Mouse (Mus musculus): ENCODE results near the gene Cdc42se1. TPM values are rescaled to one million over a fixed set of nuclear protein-coding genes. Genes with fewer than 3 reads are reported as not detected.
"Not testable (repeated sequence)": the region's sequence is repeated elsewhere in the genome, so short reads cannot be mapped to it uniquely, and the experiment has no call there.

Cdc42se1 gene
- total and polyA plus RNA-seq, 3 experiments: 341 to 472 TPM; not detected in 1

DNA sequence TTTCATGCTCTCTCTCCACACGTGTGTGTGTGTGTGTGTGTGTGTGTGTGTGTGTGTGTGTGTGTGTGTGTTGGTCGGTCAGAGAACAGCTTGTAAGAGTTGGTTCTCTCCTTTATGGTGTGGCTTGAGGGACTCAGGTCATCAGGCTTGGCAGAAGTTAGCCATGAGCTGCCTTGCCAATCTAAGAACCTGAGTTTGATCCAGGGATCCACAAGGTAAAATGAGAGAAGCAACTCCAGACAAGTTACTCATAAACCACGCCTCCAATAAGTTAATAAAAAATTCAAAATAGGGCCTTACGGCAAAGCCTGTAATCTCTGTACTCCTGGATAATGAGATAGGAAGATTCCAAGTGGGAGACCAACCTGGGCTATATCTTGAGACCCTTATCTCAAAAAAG lies 20.2 kb upstream of the Cdc42se1 start:
- DNase-seq (ENCODE audit: low read depth, low spot score): no peak
- no peak overlapping the region for H3K27ac ChIP-seq (ENCODE audit: control insufficient read depth, low read depth, low read length)
- H3K4me1 ChIP-seq (ENCODE audit: control insufficient read depth in 1 of 2, insufficient read depth in 2 of 2, low read length in 2 of 2): no peaks in the 10 kb centered on the region
- H3K9me3 ChIP-seq (replicated peaks; ENCODE audit: insufficient read depth, low read length): no peaks in the 10 kb centered on the region
- no peak overlapping the region for H3K4me3 ChIP-seq (ENCODE audit: control insufficient read depth in 1 of 2, insufficient read depth in 1 of 2, low read depth in 2 of 2, low read length in 2 of 2)
- H3K36me3 ChIP-seq (ENCODE audit: control insufficient read depth in 1 of 2, insufficient read depth in 2 of 2, low read length in 2 of 2): peaks cover 0 to 63% of the 10 kb centered on the region in 2 experiments; a peak in 2 of 4 replicates
- TF ChIP-seq ZKSCAN1 (IDR thresholded peaks at IDR 0.05; ENCODE audit: low read depth, low read length) (no peak), POLR2A (IDR thresholded peaks at IDR 0.05; ENCODE audit: control insufficient read depth in 1 of 2, insufficient read depth in 1 of 2, low read depth in 1 of 2, low read length in 2 of 2, poor library complexity in 1 of 2) (0 out of 4 replicates have a peak, but pooled peaks of 1 of the 2 experiments have one; percentile 13)
- H3K27me3 ChIP-seq (ENCODE audit: control insufficient read depth in 1 of 2, insufficient read depth in 2 of 2, low read length in 2 of 2): no peaks in the 10 kb centered on the region
- no peak overlapping the region for H3K9ac ChIP-seq (ENCODE audit: control insufficient read depth, low read depth, low read length, poor library complexity, severe bottlenecking)
- peaks cover 11% of the 10 kb centered on the region for H3K79me2 ChIP-seq (ENCODE audit: control insufficient read depth, insufficient read depth, low read length, poor library complexity)

DNA sequence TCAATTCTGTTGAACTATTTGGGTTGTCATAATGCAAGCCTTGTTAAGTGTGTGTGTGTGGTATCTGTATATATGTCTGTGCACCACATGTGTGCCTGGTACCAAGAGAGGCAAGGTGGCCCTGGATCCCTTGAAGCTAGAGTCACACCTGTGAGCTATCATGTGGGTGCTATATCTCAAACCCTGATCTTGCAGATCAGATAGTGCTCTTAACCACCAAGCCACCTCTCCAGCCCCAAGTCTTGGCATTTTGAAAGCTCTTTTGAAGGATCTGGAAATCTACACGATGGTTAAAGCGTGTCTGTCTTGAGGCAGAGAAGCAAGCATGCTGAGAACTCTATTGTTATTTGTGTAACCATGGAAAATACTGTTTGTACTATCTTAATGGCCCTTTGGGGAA lies 17.9 kb upstream of the Cdc42se1 start:
- Histone ChIP-seq H3K27me3 (ENCODE audit: control insufficient read depth in 1 of 2, insufficient read depth in 2 of 2, low read length in 2 of 2) (no peaks in the 10 kb centered on the region), H3K27ac (ENCODE audit: control insufficient read depth, low read depth, low read length) (no peak overlapping the region), H3K36me3 (ENCODE audit: control insufficient read depth in 1 of 2, insufficient read depth in 2 of 2, low read length in 2 of 2) (peaks cover 7 to 41% of the 10 kb centered on the region in 2 experiments; a peak in 3 of 4 replicates), H3K9me3 (replicated peaks; ENCODE audit: insufficient read depth, low read length) (no peaks in the 10 kb centered on the region), H3K79me2 (ENCODE audit: control insufficient read depth, insufficient read depth, low read length, poor library complexity) (peaks cover 17% of the 10 kb centered on the region), H3K9ac (ENCODE audit: control insufficient read depth, low read depth, low read length, poor library complexity, severe bottlenecking) (no peak overlapping the region), H3K4me3 (ENCODE audit: control insufficient read depth in 1 of 2, insufficient read depth in 1 of 2, low read depth in 2 of 2, low read length in 2 of 2) (no peak overlapping the region), H3K4me1 (ENCODE audit: control insufficient read depth in 1 of 2, insufficient read depth in 2 of 2, low read length in 2 of 2) (no peaks in the 10 kb centered on the region)
- DNase-seq (ENCODE audit: low read depth, low spot score): no peak
- no peak for TF ChIP-seq GATA1 (IDR thresholded peaks at IDR 0.05; ENCODE audit: low read depth, low read length)
- no peak for TF ChIP-seq RCOR1 (IDR thresholded peaks at IDR 0.05; ENCODE audit: low read depth, low read length)
- TF ChIP-seq CTCF (IDR thresholded peaks at IDR 0.05 in 2 of 3, conservative IDR thresholded peaks at IDR 0.05 in 1 of 3; ENCODE audit: control insufficient read depth in 1 of 3, insufficient read depth in 1 of 3, low read depth in 2 of 3, low read length in 3 of 3, poor library complexity in 1 of 3, severe bottlenecking in 1 of 3): no peak
- no peak for TF ChIP-seq POLR2AphosphoS2 (IDR thresholded peaks at IDR 0.05; ENCODE audit: low read length)
- no peak for TF ChIP-seq EP300 (IDR thresholded peaks at IDR 0.05; ENCODE audit: low read depth in 1 of 2, low read length in 2 of 2)
- no peak for TF ChIP-seq ZC3H11A (IDR thresholded peaks at IDR 0.05; ENCODE audit: low read depth, low read length)
- TF ChIP-seq CHD1 (IDR thresholded peaks at IDR 0.05; ENCODE audit: low read depth, low read length): no peak
- TF ChIP-seq MYC (IDR thresholded peaks at IDR 0.05; ENCODE audit: low read depth, low read length): no peak

DNA sequence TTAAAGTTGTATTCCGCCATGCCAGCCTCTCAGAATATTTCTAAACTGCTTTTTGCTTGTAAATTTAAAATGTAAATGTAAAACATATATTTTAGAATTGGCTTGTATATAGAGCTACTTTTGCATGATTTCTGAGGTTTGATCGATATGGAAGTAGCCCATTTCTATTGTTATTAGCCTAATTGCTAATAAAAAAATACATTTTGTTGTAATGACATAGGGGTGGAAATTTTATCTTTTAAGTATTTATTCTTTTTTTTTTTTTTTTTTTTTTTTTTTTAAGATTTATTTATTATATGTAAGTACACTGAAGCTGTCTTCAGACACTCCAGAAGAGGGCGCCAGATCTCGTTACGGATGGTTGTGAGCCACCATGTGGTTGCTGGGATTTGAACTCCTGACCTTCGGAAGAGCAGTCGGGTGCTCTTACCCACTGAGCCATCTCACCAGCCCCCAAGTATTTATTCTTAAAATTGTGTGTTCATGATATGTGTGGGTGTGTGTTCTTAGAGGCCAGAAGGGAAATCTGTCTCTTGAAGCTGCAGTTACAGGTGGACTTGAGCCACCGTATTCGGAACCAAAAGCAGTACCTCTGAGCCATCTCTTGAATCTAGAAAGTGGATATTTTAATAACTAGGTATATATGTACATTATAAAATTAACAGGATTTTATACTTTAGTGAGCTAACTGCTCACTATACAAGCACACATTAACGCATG lies 15.5 kb upstream of the Cdc42se1 start:
- H3K4me1 ChIP-seq (ENCODE audit: control insufficient read depth in 1 of 2, insufficient read depth in 2 of 2, low read length in 2 of 2); H3K27me3 ChIP-seq (ENCODE audit: control insufficient read depth in 1 of 2, insufficient read depth in 2 of 2, low read length in 2 of 2); H3K9ac ChIP-seq (ENCODE audit: control insufficient read depth, low read depth, low read length, poor library complexity, severe bottlenecking); H3K9me3 ChIP-seq (replicated peaks; ENCODE audit: insufficient read depth, low read length); H3K27ac ChIP-seq (ENCODE audit: control insufficient read depth, low read depth, low read length); H3K4me3 ChIP-seq (ENCODE audit: control insufficient read depth in 1 of 2, insufficient read depth in 1 of 2, low read depth in 2 of 2, low read length in 2 of 2): not testable (repeated sequence)
- peak; percentile 58 for DNase-seq (ENCODE audit: low read depth, low spot score)
- Histone ChIP-seq H3K36me3 (ENCODE audit: control insufficient read depth in 1 of 2, insufficient read depth in 2 of 2, low read length in 2 of 2) (peaks cover 17 to 28% of the 10 kb centered on the region in 2 experiments), H3K79me2 (ENCODE audit: control insufficient read depth, insufficient read depth, low read length, poor library complexity) (peaks cover 34% of the 10 kb centered on the region)
- TF ChIP-seq CTCF (IDR thresholded peaks at IDR 0.05 in 2 of 3, conservative IDR thresholded peaks at IDR 0.05 in 1 of 3; ENCODE audit: control insufficient read depth in 1 of 3, insufficient read depth in 1 of 3, low read depth in 2 of 3, low read length in 3 of 3, poor library complexity in 1 of 3, severe bottlenecking in 1 of 3): peak in 1 of 3 experiments; percentile 29; a peak in 2 of 6 replicates
